Mouse (Mus musculus): ENCODE results near the gene Ints6l.

- TF ChIP-seq CTCF (IDR thresholded peaks at IDR 0.05; ENCODE audit: low read depth, low read length), result no peak
- TF ChIP-seq POLR2A (IDR thresholded peaks at IDR 0.05; ENCODE audit: extremely low read depth, insufficient read depth, low read length), result no peak
Measured at GRCm38 (mm10) chrX:56549506-56549905, 94.8 kb downstream of the Ints6l start, which contains the start of gene Gm648.

All from liver, adult 2 months (tissue).